Mouse (Mus musculus): ENCODE measurements around the gene St3gal4.

St3gal4 gene

DNA sequence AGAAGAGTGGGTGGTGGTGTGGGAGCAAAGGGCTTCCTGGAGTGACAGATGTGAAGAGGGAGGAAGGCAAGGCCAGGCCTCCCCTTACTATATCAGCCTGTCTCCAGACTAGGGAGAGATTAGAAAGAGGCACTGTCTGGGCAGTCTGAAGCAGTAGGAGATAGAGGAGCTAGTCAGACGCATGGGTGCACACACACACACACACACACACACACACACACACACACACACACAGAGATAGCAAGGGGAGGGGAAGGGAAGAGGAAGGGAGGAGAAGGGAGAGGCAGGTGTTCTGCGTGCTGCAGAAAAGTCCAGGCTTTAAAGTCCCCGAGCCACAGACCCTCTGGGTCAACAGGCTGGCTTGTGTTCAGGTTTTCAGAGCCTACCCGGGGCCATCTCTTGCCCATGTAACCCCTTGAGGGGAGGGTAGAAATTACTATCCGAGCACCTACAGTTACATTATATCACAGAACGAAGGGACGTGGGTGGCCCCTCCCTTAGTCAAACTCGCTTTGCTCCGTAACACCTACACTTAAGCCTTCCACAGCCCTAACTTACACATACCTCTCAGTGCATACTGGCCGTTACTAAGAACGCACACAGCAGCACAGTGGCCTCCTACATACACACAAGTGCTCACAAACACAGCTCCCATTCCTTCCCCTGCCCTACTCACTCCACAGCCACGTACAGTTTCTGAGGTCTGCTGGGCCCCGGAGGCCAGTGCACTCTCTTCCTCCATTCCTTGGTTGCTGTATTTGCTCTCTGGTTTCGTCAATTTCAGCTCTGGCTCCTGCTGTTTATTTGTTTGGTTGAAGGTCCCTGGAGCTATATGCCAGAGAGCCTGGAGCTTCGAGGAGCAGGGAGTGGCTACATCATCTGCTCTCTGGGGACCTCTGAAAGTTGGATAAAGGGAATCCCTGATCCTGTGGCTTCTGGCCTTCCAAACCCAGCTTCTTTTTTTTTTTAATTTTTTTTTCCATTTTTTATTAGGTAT is 12.9 kb downstream of the St3gal4 start:
- no peak for DNase-seq (ENCODE audit: low spot score in 2 of 2)

DNA sequence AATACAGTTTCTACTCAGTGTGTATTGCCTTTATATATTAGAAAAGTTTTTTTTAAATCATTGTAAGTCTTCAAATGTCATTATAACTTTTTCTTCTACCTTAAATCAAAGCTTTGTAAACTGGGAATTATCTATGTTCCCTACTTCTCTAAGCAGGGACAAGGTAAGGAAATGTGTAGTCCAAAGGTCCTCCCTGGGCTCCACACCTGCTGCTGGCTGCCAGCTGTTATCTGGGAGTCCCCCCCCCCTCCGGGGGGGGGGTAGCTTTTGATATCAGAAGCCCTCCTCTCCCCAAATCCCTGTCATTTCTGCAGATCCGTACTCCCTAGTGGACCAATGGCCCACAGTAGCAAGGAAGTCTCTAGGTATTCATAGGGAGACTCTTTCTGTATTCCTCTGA is 13.6 kb downstream of the St3gal4 start:
- DNase-seq (ENCODE audit: low spot score in 2 of 2), result no peak

DNA sequence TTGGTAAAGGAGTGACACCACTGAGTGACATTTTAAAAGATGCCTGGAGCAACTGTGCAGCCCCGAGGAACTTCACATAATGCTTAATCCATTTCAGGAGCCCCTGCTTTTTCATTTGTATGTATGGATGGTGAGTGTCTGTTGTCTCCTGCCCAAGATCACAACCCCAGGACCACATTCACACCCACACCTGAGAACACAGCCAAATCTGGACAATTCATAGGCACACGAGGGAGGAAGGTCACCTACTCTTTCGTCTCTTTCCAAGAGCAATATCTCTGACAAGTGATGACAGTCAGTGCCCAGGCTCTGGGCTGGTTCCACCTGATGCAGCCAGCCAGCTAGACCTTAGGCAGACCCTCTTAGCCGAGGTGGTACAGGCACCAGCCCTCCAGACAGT is 14.4 kb downstream of the St3gal4 start:
- no peak for DNase-seq (ENCODE audit: low spot score in 2 of 2)

DNA sequence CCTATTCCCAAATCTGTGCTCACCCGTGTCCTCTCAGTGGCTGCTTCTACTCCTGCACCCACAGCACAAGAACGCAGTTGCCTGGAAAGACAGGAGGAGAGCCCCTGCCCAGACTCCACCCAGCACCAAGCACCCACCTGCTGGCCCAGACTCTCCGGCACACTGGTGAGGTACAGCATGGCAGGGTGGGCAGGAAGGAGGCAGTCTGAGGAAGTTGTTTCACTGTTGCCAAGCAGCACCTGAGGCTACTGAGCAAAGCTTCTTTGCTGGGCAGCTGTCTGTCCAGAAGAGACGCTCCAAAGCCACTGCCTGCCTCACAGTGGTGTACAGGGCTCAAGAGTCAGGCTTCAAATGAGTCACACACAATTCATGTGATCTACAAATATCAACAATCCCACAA is 20.3 kb downstream of the St3gal4 start:
- peak in 1 of 2 experiments; percentile 1 for DNase-seq (ENCODE audit: low spot score in 2 of 2)

DNA sequence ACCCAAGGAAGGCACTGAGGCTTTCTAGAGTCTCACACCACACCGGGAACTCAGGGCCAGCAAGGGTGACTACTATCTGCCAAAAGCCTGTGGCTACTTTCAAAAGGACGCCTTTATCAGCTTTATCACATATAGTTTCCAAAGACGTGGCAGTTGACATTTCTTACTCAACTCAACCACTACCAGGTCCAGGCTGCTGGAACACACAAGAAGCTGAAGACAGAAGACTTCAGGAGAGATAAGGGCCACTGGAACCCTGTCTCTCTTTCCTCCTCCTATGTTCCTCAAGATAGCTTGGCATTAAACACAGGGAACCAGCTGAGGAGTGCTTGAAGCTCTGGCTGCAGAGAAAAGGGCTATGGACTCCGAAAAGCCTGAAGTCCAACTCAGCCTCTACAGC is 21.2 kb downstream of the St3gal4 start:
- no peak for DNase-seq (ENCODE audit: low spot score in 2 of 2)

DNA sequence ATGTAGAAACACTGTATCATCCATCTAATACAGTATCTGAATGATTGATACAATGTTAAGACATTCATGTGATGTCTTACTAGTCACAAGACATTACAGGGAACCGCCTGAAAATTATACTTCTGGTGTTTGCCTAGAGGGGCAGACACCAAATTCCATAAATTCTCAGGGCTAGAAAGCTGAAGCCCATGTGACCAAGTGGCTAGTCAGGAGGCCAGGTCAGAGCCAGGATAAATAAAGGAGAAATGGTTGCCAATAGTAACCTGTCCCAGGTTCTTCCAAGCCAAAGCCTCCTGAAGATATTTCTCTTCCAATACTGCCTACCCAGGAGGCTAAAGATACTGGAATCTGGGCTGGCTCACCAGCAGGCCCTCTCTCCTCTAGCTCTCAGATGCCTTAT is 23.3 kb downstream of the St3gal4 start:
- no peak for DNase-seq (ENCODE audit: low spot score in 2 of 2)

DNA sequence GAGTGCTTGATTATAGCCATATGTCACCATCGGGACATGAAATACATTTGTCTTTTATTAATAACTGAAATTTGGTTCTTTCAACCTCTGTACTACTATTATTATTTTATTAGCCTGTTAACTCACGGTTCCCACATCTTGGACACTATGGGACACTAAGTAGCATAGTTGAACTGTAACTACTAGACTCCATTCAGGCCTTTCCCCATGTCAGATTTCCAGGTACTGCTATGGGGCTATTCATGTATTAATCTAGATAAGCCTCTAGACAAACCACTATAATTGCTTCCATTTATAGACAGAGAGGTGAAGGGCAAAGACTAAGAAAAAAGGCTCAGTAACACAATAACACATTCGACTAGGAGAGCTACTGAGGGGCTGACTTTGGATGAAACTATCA is 25.7 kb downstream of the St3gal4 start:
- DNase-seq (ENCODE audit: low spot score in 2 of 2), result no peak

DNA sequence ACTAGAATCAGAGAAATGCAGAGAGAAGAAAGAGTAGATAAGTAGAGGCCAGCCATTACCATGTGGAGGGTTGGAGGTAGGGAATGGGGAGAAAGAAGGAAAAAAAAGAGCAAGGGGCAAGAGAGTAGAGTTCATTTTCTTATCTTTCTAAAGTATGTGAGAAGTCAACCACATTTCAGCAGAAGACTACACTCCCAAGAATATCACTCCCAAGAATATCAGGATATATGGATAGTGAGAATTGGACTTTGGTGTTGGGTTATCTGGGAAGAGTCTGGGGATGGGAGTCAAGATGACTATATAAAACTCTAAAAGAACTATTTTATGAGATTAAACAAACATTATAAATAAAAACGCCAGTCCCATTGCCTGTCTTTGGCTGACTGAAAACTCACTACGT is 26.2 kb downstream of the St3gal4 start:
- no peak for DNase-seq (ENCODE audit: low spot score in 2 of 2)

DNA sequence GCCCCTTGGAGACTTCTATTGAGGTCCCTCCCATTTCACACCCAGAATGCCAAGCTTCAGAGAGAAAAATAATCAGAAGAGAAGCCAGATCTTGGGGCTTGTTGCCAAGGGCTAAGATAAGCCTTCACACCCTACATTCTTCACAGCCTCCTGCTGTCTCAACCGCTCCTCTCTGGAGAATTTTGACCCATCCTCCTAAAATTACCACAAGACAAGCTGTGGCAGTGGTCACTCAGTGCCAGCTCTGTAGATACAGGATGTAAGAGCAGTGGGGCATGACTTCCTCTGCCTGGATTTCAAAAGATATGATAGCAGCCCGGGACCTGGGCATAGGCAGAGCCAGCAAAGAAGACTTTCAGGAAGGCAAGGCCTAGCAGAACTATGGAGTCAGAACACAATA is 57.6 kb downstream of the St3gal4 start:
- DNase-seq (ENCODE audit: low spot score in 2 of 2), result peak in 1 of 2 experiments; percentile 3

DNA sequence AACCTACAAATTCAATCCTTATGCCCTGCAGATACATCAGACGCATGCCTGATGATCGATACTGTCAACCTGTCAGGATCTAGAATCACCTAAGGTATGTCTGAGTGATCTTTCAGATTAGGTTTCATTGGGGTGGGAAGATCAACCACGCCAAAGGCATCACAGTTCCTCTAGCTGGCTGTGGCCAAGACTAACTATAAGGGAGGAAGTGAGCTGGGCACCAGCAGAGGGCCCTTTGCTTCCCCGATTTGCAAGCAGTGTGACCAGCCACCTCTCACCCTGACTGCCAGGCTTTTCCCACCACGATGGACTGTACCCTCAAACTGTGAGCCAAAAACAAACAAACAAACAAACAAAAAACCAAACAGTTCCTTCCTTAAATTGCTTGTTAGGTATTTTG is 59.2 kb downstream of the St3gal4 start:
- peak in 1 of 2 experiments; percentile 1 for DNase-seq (ENCODE audit: low spot score in 2 of 2)

DNA sequence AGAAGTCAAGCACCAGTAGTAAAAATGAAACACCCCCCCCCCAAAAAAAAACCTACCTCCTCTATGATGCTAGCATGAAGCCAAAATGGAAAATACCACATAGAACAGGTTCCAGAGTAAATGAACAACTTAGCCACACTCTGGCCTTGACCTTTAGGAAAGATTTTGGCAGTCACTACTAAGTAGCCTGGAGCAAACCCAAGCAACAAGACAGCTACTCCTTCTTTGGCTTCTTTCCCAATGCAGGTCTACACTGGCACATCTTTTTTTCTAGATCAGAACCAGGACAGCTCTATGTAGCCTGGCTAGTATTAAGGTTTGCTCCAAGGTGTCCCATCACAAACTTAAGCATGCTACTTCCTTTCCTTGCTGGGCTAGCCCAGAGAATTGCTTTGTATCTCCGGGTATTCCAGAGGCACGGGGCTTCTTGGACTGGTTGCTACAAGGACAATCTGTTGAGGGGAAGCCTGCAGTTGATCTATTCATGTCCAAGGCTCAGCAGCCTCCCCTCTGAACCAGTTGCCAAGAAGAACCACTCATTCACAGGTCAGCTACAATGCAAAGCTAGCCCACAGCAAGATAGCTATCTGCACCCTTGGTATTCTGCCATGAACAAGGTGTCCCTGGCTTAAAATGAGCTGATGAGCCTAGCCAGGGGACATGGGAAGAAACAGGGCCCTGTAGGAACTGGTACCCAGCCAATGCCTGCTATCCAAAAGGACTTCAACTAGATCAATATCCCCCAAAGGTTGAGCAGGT is 60.3 kb downstream of the St3gal4 start:
- DNase-seq (ENCODE audit: low spot score in 2 of 2), result peak in 1 of 2 experiments; percentile 1

DNA sequence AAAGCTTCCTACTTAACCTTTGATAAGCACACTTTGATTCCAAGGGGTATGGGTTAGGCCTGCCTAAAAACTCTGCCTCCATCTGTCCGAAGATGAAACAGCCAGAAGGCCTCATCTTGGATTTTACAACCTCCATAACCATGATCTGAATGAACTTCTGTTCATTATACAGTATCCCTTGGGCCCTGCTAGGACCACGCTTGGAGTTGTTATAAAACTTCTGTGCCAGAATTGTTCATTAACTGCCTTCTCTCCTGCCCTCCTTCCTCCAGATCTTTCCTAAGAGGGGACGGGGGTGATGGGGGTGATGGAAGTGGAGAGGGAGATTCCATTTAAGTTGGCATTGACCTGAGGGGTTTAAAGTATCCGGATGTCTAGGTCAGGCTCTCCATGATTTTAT is 60.9 kb downstream of the St3gal4 start:
- no peak for DNase-seq (ENCODE audit: low spot score in 2 of 2)

DNA sequence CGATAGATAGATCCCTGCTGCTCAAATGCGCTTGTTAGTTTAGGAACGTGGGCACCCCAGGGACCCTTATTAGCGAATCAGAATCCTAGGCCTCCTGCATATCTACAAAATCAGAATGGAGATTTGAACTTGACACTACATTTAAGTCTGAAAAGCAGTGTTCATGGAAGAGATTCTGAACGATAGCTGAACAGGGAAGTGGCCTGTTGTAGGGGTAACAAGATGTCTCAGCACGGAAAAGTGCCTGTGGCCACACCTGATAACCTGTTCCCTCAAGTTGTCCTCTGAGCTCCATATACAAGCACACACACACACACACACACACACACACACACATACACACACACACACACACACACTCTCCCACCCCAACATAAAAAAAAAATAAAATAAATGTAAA is 61.4 kb downstream of the St3gal4 start:
- peak in 1 of 2 experiments; percentile 0 for DNase-seq (ENCODE audit: low spot score in 2 of 2)

DNA sequence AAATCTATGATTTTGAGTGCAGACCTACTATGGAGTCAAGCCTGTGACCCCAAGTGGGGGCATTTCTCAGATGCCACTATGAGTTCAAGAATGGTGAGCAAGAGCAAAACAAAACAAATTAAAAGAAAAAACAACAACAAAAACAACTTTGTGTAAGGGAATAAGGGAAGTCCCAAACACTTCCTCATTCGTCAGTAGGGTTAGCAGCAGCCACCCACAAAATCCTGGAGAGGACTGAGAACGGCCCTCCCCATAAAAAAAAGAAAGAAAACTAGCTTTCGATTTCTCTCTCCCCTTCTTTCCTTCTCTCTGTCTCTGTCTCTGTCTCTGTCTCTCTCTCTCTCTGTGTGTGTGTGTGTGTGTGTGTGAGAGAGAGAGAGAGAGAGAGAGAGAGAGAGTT is 62.5 kb downstream of the St3gal4 start:
- DNase-seq (ENCODE audit: low spot score in 2 of 2), result no peak

DNA sequence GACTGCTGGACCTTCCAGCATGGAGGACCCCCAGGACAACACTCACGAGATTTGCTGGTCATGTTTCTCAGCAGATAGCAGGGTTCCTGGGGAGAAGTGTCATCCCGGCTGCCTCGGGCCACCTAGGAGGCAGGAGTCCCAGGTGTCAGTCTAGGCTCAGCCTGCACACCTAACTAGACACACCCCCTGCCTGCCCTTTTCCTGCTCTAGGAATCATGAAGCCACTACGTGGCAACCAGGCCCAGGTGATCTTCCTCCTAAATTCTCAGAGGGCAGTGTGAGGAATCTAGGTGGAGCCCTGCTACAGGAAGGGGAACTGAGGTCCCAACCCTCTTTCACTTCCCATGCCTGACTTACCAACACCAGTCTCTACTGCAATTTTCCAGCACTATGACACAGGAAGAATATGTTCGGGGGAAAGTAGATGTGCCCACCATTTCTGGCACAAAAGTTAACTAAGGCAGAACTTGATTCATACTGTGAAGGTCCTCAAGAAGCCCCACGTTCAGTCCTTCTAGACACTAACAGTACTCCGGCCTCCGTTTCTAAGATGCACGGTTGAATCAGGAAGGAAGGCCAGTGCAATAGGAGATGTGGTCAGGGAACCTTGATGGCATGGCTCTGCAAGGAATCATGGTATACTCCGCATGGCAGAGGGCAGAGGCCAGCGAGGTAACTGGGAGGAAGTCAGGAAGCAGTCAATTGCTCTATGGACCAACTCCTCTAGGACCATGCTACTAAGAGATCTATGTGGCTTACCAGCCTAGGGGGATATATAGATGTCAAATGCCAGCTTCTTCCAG is 63.3 kb downstream of the St3gal4 start:
- peak in 1 of 2 experiments; percentile 1 for DNase-seq (ENCODE audit: low spot score in 2 of 2)

DNA sequence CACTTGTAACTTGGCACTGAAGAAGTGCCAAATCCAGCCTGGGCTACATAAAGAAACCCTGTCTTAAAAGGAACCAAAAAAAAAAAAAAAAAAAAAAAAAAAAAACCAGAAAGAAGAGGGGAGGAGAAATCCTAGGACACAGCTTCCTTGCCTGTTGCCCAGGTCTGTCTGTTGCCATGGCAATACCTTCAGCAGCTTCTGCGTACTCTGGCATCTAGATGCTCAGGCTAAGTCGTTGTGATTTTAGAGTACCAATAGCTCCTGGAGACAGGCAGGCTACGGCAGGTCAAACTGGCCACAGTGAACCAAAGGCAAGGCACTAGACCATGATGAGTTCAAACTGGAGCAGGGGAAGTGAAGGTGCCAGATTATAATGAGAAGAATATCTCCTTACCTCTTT is 65.4 kb downstream of the St3gal4 start:
- DNase-seq (ENCODE audit: low spot score in 2 of 2), result peak in 1 of 2 experiments; percentile 2

DNA sequence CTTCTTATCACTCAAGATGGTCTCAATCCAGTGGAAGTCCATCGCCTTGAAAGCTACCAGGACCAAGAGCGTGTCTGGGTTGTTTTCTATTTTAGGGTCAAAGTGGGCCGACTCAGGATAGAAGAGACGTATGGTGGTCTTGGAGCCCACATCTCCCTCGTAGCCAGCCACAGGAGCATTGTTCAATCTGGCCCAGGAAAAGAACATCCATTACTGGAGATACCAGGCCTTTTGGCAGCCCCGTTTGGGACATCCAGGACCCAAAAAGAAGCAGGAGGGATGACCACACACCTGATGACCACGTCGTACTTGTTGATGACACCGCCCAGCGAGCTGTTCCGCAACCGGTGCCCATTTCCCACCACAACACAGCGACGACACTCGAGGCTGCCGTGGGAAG is 66.0 kb downstream of the St3gal4 start:
- DNase-seq (ENCODE audit: low spot score in 2 of 2), result peak in 1 of 2 experiments; percentile 1

DNA sequence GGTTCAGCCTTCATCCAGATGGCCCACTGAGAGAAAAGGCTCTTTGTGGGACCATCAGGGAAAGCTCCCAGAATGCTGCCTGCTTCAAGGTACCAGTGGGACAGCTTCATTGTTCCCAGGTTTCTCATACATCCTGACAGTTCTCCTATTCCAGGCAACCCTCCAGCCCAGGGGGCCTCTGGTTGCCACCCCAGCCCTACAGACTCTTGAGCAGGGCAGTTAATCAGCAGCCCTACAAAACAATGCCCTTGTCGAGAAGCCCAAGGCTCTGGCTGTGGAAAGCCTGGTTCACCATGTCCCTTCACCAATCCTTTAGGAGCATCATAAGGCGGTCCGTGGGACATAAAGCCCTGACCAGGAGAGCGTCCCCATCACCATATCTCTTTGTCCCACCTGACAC is 66.4 kb downstream of the St3gal4 start:
- DNase-seq (ENCODE audit: low spot score in 2 of 2), result peak in 1 of 2 experiments; percentile 1

DNA sequence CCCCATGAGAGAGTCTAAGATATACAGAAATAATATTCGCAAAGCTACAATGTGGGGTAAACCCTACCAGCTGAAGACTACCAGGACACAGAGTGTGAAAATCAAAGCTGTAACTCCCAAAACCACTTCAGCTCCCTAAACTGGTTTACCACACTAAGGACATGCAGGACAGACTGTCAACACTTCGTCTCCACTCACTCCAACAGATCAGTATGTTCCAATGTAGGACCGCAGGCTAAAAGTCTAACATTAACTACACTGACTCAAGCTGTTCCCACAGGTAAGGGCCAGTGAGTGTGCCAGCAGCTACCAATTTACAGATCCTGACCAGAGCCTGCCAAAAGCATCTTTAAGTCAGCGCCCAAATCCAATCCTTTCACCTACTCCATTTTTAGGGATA is 67.4 kb downstream of the St3gal4 start:
- peak in 1 of 2 experiments; percentile 1 for DNase-seq (ENCODE audit: low spot score in 2 of 2)

DNA sequence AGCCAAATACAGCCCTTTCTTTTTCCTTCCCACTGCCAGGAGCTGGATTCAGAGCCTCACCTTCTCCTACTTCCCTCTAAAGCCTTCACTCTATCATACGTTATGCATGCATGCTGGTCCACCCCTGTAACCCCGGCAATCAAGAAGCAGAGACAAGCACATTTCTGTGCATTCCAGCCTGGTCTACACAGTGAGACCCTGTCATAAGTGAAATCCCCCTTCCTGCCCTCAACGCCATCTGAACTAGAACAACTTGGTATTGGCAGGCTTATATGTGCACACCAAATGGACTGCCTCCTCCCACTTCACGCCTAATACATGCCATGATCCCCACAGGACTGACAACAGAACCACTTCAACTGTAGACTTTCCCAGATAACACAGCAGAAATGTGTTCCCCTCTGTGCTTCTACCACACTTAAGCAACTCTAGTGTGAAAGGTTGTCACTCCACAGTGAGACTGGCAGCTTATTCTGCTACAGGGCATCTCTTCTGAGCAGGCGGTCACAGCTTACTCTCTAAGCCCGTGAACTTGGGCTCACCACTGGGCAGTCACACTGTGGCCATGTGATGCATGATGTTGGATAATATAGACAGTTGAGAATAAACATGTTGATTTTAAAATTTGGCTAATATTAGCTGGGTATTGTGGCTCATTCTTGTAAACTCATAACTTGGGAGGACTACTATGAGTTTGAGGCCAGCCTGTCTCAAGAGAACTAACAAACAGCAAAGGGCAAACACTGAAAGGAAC is 68.2 kb downstream of the St3gal4 start:
- DNase-seq (ENCODE audit: low spot score in 2 of 2), result no peak

DNA sequence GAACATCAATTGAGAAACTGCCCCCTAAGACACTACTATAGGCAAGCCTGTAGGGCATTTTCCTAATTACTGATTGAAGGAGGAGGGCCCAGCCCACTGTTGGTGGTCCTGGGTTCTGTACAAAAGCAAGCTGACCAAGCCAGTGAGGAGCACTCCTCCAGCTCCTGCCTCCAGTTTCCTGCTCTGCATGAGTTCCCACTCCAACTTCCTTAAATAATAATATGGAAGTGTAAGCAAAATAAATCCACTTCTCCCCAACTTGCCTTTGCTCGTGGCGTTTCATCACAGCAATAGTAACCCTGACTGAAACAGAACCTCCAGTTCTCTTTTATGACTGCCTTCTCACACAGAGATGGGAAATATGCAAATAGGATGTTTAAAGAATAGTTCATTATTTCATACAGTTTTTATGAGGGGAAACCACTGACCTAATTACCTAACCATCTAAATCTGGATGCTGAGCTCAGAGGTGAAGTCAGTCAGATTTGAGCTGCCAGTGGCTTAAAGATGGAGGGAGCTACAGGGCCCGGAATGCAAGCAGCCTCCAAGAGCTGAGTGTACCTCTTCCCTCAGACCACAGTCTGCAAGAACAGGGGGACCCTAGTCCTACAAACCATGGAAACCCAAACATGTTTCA is 69.1 kb downstream of the St3gal4 start:
- no peak for DNase-seq (ENCODE audit: low spot score in 2 of 2)

Data from left cerebral cortex, adult 9 months (tissue).